Mouse (Mus musculus): ENCODE results near the gene Herc6.
"Not testable (repeated sequence)": the region's sequence is repeated elsewhere in the genome, so short reads cannot be mapped to it uniquely, and the experiment has no call there.

The Herc6 gene

GRCm38 (mm10) chr6:57580881-57581548 is at the start of gene Herc6:
TSS of gene Herc6 (plus strand) at chr6:57581000.
- DNase-seq (ENCODE audit: low spot score): peak; percentile 74

GRCm38 (mm10) chr6:57531011-57531410 is 49.8 kb upstream of the Herc6 start:
- no peak for DNase-seq (ENCODE audit: low spot score)

GRCm38 (mm10) chr6:57531441-57531840 is 49.4 kb upstream of the Herc6 start:
- DNase-seq (ENCODE audit: low spot score): no peak

GRCm38 (mm10) chr6:57532022-57532421 is 48.8 kb upstream of the Herc6 start:
- no peak for DNase-seq (ENCODE audit: low spot score)

GRCm38 (mm10) chr6:57533410-57533809 is 47.4 kb upstream of the Herc6 start:
- no peak for DNase-seq (ENCODE audit: low spot score)

- no peak for DNase-seq (ENCODE audit: low spot score)
Measured at GRCm38 (mm10) chr6:57534231-57534610, 46.6 kb upstream of the Herc6 start.

- DNase-seq (ENCODE audit: low spot score): peak; percentile 60
Measured at GRCm38 (mm10) chr6:57534611-57535286, 46.1 kb upstream of the Herc6 start.

- peak; percentile 99 for DNase-seq (ENCODE audit: low spot score)
Measured at GRCm38 (mm10) chr6:57535386-57535936, 45.3 kb upstream of the Herc6 start, which contains the start of gene Ppm1k. TSS of gene Ppm1k (minus strand) at chr6:57535468.

GRCm38 (mm10) chr6:57535971-57536669 is 44.7 kb upstream of the Herc6 start:
- DNase-seq (ENCODE audit: low spot score): peak; percentile 45

GRCm38 (mm10) chr6:57537887-57538286 is 42.9 kb upstream of the Herc6 start:
- no peak for DNase-seq (ENCODE audit: low spot score)

GRCm38 (mm10) chr6:57540950-57541498 is 39.8 kb upstream of the Herc6 start:
- DNase-seq (ENCODE audit: low spot score): no peak

- no peak for DNase-seq (ENCODE audit: low spot score)
Measured at GRCm38 (mm10) chr6:57541737-57542335, 39.0 kb upstream of the Herc6 start.

GRCm38 (mm10) chr6:57543591-57543990 is 37.2 kb upstream of the Herc6 start:
- not testable (repeated sequence) for DNase-seq (ENCODE audit: low spot score)

GRCm38 (mm10) chr6:57544866-57545265 is 35.9 kb upstream of the Herc6 start:
- DNase-seq (ENCODE audit: low spot score): no peak

GRCm38 (mm10) chr6:57551211-57551796 is 29.5 kb upstream of the Herc6 start:
- no peak for DNase-seq (ENCODE audit: low spot score)

- DNase-seq (ENCODE audit: low spot score): no peak
Measured at GRCm38 (mm10) chr6:57557796-57558317, 22.9 kb upstream of the Herc6 start.

- DNase-seq (ENCODE audit: low spot score): no peak
Measured at GRCm38 (mm10) chr6:57563454-57563853, 17.3 kb upstream of the Herc6 start.

GRCm38 (mm10) chr6:57565452-57565851 is 15.3 kb upstream of the Herc6 start:
- no peak for DNase-seq (ENCODE audit: low spot score)

- DNase-seq (ENCODE audit: low spot score): no peak
Measured at GRCm38 (mm10) chr6:57567630-57568029, 13.2 kb upstream of the Herc6 start.

GRCm38 (mm10) chr6:57570170-57570974 is 10.4 kb upstream of the Herc6 start:
- peak; percentile 59 for DNase-seq (ENCODE audit: low spot score)

Data from embryo, embryonic 10 days (tissue).